Mouse (Mus musculus): ENCODE data around the gene Igsf3.

DNA sequence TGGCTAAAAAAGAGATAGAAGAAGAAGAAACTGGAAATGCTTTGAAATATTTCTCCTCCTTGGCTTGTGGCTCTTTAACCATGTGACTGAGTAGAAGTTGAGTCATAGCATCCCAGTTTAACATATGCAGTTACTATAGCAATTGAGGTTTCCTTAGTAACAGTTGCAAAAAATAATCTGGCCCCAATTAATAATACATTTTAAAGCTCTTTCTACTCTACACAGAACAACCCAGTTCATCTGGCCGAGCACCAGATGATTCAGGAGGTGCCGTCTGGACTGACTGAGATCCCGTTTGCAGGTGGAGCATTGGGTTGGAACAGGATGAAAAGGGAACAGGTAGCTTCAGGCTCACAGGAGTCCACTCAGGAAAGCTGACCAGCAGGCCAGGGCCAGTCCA lies 71.9 kb downstream of the Igsf3 start:
- TF ChIP-seq CTCF (conservative IDR thresholded peaks at IDR 0.05; ENCODE audit: insufficient read depth, insufficient read length, low read depth, low read length) (no peak), POLR2A (IDR thresholded peaks at IDR 0.05; ENCODE audit: low read depth, low read length) (no peak)
